Mouse (Mus musculus): Measurements from ENCODE around the gene Gria3.
A peak's percentile ranks its signal among the peaks of the same experiment; 100 is the strongest.

Gene Gria3

GRCm38 (mm10) chrX:41400058-41400904 is at the start of gene Gria3:
Gria3 (plus strand) TSS chrX:41400854.
- DNase-seq (ENCODE audit: low spot score in 2 of 2) = peak in 1 of 2 experiments; percentile 34

DNA sequence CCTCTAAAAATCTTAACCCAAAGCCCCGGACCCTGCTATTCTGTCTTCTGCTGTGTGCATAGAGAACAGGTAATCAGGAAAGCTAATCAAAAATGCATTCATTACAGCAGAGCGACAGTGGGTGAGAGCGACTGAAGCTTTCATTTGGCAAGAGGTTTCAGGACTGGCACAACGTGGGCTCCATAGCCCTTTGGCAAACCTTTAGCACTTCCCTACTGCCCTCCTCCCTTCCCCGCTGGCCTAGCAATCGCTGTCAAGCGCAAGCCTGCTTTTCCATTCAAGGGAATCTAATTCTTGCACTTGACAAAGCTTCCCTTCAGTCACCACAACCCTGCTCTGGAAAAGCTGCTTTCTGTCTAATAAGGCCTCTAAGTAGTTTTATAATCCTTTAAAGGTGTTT is 13.6 kb upstream of the Gria3 start:
- DNase-seq (ENCODE audit: low spot score in 2 of 2) = no peak

GRCm38 (mm10) chrX:41389079-41389478 is 11.6 kb upstream of the Gria3 start:
- no peak for DNase-seq (ENCODE audit: low spot score in 2 of 2)

DNA sequence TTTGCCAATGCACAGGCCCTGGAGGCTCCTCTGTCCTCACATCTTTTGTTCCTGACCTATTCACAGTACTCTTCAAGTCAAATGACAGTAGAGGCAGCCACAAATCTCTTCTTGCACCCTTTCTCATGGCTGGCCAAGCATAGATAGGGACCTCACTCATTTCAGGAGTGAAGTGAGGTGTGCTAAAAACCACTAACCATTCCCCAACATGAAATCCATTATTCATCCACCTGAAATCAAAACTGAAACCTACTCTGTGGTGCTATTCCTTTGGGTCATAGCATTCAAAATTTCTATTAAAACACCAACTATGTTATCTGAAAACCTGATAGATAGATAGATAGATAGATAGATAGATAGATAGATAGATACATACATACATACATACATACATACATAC is 2.2 kb upstream of the Gria3 start:
- DNase-seq (ENCODE audit: low spot score in 2 of 2) = no peak

- DNase-seq (ENCODE audit: low spot score in 2 of 2) = peak in 1 of 2 experiments; percentile 15
Measured at GRCm38 (mm10) chrX:41401186-41401585, 532 bp downstream of the Gria3 start.

DNA sequence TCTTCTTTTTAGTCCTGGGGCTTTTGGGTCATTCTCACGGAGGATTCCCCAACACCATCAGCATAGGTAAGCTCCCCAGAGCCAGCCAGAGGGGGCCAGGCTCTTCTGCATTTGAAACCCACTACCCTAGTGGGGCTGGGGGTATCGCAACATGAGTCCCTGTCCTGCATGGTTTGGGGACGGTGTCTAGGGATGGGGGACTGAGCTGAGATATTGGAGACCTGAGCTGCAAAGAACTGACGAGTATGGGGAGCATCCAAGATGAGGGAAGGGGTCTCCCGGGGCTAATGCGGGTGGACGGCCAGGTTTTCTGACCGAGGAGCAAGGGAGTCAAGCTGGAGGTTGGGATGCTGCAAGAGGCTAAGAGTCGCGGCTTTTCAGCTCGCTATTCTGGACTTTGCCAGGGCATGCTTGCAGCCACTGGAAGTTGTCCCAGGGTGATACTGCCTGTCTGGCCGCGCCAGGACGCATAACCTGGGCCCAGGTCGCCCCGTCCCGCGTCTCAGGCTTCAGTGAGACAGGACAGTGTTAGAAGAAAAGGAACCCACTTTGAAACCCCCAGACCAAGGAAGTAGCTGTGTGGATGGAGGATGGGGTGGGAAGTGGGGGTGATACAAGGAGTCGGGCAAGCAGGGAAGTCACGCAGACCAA is 1.1 kb downstream of the Gria3 start:
- peak in 1 of 2 experiments; percentile 10 for DNase-seq (ENCODE audit: low spot score in 2 of 2)

DNA sequence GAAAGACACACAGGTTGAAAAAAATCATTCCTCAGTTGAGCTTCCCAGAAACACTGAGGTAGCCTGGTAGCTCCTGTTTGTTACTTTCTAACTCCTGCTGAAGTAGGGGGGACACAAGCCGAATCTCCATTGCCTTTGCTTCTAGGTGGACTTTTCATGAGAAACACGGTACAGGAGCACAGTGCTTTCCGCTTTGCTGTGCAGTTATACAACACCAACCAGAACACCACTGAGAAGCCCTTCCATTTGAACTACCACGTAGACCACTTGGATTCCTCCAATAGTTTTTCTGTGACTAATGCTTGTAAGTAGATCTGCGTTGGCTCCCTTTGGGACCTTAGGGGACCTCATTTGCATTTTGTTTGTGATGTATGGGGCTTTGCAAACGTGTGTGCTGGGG is 2.0 kb downstream of the Gria3 start:
- DNase-seq (ENCODE audit: low spot score in 2 of 2) = no peak

GRCm38 (mm10) chrX:41406288-41406687 is 5.6 kb downstream of the Gria3 start:
- DNase-seq (ENCODE audit: low spot score in 2 of 2) = no peak

DNA sequence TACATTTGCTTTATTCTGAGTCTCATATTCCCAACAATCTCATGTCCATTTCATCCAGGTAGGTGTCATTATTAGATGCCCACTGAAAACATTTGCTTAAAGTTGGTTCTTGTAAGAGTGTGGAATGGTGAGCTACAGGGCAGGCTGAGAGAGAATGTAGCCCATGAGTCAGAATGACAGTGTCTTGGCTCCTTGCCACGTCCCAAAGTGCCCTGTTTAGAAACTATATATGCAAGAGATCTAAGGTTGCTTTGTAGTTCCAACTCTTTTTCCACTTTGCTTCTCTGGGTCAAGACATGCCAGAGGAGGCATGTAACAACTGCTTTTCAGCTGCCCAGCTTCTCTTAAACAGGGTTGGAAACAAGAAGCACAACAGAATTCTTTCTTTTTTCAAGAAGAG is 9.1 kb downstream of the Gria3 start:
- DNase-seq (ENCODE audit: low spot score in 2 of 2) = no peak

GRCm38 (mm10) chrX:41425651-41426050 is 25.0 kb downstream of the Gria3 start:
- DNase-seq (ENCODE audit: low spot score in 2 of 2) = peak in 1 of 2 experiments; percentile 14

DNA sequence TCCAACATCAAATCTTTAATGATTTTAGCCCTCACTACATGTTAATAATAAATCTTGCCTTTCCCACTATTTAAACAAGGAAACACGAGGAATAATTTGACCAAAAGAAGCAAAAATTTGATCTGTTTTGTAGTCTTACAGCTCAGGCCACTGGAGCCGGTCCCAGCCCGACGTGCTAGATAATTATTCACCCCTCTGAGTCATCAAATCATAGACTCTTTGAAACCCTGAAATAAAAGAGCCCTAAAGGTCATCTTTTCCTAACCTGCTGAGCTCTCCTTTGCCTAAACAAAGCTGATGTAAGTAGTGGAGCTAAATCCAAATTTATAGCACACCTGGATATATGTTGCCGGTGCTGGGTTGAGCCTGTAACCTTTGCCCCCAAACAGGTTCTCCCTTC is 27.4 kb downstream of the Gria3 start:
- DNase-seq (ENCODE audit: low spot score in 2 of 2) = no peak

DNA sequence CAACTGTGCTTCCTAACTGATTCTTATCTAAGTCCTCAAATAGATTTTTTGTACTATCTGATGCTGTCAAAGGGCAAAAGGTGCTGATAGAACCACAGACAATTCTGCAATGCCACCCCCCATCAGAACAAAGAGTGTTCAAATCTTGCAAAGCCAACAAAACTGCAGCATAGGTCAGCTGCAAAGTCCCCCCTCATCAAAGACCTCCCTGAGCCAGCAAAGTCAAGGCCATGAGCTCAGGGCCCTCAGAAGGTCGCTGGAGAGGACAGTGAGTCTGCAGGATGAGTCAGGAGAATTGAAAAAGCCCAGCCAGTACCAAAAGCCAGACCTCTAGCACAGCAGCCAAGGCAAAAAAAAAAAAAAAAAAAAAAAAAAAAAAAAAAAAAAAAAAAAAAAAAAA is 34.9 kb downstream of the Gria3 start:
- no peak for DNase-seq (ENCODE audit: low spot score in 2 of 2)

DNA sequence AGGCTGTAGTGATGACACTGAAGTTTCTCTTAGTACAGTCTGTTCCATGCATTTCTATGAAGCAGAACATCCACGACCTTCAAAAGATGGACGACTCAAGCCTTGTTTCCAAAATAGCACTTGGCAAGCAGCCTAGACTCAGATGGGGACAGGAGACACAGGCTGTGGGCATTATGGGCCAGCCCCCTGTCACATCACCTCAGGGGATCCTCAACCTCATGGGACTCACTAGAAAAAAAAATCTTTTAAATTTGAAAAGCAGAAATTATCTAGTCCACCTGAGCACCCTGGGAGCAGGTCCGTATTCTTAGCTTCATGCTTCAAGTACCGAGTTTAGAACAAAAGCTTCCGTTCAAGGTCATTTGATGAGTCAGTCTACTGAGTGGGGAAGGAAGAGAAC is 38.2 kb downstream of the Gria3 start:
- no peak for DNase-seq (ENCODE audit: low spot score in 2 of 2)

DNA sequence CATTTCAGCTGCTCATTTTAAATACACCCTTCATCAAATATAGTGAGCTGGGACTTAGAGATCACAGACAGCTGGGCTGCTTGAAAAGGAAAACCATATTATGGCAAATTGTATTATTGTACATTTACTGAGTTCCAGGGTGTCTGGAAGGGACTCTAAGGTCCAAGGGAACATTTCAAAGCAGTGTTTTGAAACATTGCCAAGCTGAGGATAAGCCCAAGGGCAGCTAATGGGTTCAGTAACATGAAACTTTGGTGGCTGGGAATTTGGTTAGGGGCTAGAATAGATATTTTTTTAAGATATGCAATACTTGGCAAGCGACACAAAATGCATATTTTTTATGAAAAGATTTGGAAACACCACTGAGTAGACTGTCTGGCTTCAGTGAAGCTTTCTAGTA is 48.2 kb downstream of the Gria3 start:
- no peak for DNase-seq (ENCODE audit: low spot score in 2 of 2)

GRCm38 (mm10) chrX:41477486-41477885 is 76.8 kb downstream of the Gria3 start:
- DNase-seq (ENCODE audit: low spot score in 2 of 2) = no peak

DNA sequence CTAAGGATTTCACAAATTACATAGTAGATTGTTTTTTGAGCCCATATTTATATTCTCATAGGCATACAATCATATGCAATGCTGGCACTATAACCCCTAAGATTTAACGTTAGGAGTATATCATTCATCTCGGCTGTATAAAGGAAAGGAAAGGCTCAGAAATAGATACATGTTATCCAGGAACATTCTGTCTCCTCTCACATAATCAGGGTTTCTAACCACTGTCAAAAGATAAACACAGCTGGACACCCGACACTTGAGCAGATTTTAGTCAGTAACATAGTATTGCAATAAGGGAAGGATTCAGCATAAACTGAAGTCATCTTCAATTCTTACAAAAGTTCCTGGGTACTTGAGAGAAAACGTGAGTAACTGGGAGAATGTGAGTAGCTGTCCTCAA is 95.9 kb downstream of the Gria3 start:
- no peak for DNase-seq (ENCODE audit: low spot score in 2 of 2)

GRCm38 (mm10) chrX:41505371-41505770 is 104.7 kb downstream of the Gria3 start:
- DNase-seq (ENCODE audit: low spot score in 2 of 2) = no peak

GRCm38 (mm10) chrX:41507959-41508358 is 107.3 kb downstream of the Gria3 start:
- no peak for DNase-seq (ENCODE audit: low spot score in 2 of 2)

DNA sequence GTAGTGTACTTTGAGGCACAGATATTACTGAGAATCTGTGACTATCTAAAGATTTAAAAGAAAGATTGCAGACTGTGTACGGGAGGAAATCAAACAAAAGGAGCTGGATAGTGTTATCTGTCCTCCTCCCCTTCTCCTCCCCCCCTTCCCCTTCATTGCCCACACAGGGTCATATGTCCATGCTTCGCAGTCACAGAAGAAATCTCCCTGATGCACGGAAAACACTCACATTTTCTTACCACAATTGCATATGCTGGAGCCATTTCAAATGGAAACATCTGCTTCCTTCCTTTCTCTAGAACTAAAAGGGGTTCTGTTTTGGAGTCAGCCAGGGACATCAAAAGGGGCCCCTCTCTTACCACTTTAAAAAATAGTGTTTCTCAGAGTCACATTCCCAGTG is 114.3 kb downstream of the Gria3 start:
- no peak for DNase-seq (ENCODE audit: low spot score in 2 of 2)

GRCm38 (mm10) chrX:41532511-41532910 is 131.9 kb downstream of the Gria3 start:
- no peak for DNase-seq (ENCODE audit: low spot score in 2 of 2)

DNA sequence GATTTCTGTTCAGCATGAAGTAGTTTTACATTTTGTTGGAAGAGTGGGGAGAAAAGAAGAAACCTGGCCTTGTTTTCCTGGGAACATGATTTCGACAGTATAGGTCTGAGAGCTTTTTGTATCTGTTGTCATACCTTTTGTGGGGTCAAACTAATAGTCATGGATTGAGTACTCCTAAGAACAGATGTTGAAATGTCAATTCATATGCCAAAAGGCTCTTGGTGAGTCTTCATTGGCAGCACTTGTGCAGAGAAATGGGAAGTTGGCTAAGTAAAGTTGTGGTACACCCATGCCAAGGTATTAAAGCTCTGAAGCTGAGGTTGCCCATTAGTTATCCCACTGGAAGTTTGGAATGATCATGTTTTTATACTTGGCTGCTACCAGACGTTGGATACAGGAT is 135.2 kb downstream of the Gria3 start:
- no peak for DNase-seq (ENCODE audit: low spot score in 2 of 2)

DNA sequence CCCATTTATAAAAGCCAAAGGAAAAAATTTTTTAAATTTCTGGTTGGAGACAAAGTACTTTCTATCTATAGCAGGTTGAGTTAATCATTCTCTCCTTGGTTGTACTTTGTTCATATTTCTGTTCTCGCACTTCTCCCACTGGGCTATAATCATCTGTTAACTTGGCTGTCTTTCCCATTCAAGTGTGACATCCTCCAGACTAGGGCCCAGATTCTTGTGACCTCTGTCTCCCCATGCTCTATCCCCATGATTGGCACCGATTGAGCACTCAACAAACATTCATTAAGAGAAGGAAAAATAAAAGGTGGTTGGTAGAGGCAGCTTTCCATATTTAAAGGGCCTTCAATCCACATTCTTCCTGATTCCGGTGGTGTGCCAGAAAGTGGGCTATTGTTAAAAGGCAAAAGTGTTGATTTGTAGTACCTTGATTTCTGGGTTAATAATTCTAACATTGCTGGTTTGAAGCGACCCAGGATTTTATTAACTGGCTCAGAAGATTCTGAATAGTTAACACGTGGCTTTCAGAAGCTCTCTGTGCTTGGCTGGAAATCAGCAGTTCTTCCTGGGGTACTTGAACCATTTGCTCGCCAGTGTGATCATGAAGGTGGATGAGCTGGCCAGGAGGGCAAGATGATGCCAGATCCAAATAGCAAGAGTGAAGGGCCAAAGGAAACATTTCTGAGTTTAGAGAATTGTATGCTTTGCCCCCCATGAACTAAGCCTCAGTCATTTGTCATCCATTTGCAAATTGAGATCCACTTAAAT is 161.8 kb downstream of the Gria3 start:
- DNase-seq (ENCODE audit: low spot score in 2 of 2) = no peak

- DNase-seq (ENCODE audit: low spot score in 2 of 2) = no peak
Measured at GRCm38 (mm10) chrX:41564898-41565297, 164.2 kb downstream of the Gria3 start.
